10 mouse cellular contexts compared by ENCODE assay signal in the genomic region with DNA sequence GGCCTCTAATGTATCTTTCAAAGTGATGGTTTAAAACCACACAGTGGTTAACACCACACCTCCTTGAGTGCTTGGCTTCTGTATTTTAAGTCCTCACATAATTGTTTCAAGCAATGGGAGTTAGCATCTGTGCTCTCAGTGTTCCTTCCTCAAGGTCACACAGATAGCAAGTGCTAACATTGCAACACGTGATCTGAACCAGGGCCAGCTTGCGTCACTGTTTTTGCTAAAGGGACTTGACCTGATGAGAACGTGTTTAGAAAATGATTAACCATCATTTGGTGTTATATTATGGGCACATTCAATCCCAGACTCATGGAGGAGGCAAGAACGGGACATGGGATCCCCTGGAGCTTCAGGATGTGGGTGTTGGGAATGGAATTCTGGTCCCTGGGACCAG. TPM values are rescaled to one million over a fixed set of nuclear protein-coding genes. Genes with fewer than 3 reads are reported as not detected.
A peak's percentile ranks its signal among the peaks of the same experiment; 100 is the strongest.
DNase-seq lines count a peak whose midpoint lies in the region; ATAC-seq lines count a peak whose summit lies in the region.
"Had no signal": no experiment of that assay in that cellular context is flagged by ENCODE, and none has a peak within 500 bp of the region (broad histone marks: within the 10 kb centered on the region; RNA-seq: fewer than 3 reads in every experiment).

No protein-coding gene starts in this region.

- no peak overlapping the region for H3K4me3 ChIP-seq in heart, embryonic 10.5 days
- no peak overlapping the region for H3K4me3 ChIP-seq in liver, embryonic 15.5 days (replicated peaks)
- no peak overlapping the region for H3K4me3 ChIP-seq in stomach, embryonic 16.5 days (replicated peaks; ENCODE audit: low read length)
- H3K4me3 ChIP-seq in hindbrain, embryonic 13.5 days = no peak overlapping the region
- H3K4me3 ChIP-seq: hindbrain, embryonic 15.5 days; limb, embryonic 15.5 days had no signal

- peak; percentile 68 for ATAC-seq in liver, embryonic 15.5 days (ENCODE audit: insufficient read depth)
- peak; percentile 45 for ATAC-seq in stomach, embryonic 16.5 days (ENCODE audit: insufficient read depth, low FRiP score)
- no peak for ATAC-seq in hindbrain, embryonic 13.5 days (ENCODE audit: low FRiP score)

- H3K9ac ChIP-seq in liver, embryonic 15.5 days = no peak overlapping the region
- no peak overlapping the region for H3K9ac ChIP-seq in stomach, embryonic 16.5 days (ENCODE audit: low read length)
- no peak overlapping the region for H3K9ac ChIP-seq in hindbrain, embryonic 13.5 days
- H3K9ac ChIP-seq: hindbrain, embryonic 15.5 days; limb, embryonic 15.5 days had no signal

- H3K27me3 ChIP-seq in heart, embryonic 10.5 days (ENCODE audit: insufficient read depth, poor library complexity, severe bottlenecking) = 0 out of 2 replicates have a peak, but pooled peaks cover 3% of the 10 kb centered on the region
- no peaks in the 10 kb centered on the region for H3K27me3 ChIP-seq in liver, embryonic 15.5 days
- H3K27me3 ChIP-seq in stomach, embryonic 16.5 days (ENCODE audit: control insufficient read depth, insufficient read depth, low read length) = no peaks in the 10 kb centered on the region
- H3K27me3 ChIP-seq in hindbrain, embryonic 13.5 days = no peaks in the 10 kb centered on the region
- H3K27me3 ChIP-seq: hindbrain, embryonic 15.5 days; limb, embryonic 15.5 days had no signal

- H3K36me3 ChIP-seq in heart, embryonic 10.5 days = no peaks in the 10 kb centered on the region
- peaks cover 1% of the 10 kb centered on the region; the same call in 1 of the 2 replicates for H3K36me3 ChIP-seq in liver, embryonic 15.5 days (replicated peaks)
- peaks cover 3% of the 10 kb centered on the region; the same call in 1 of the 2 replicates for H3K36me3 ChIP-seq in stomach, embryonic 16.5 days (ENCODE audit: control insufficient read depth, insufficient read depth, low read length)
- no peaks in the 10 kb centered on the region for H3K36me3 ChIP-seq in hindbrain, embryonic 13.5 days
- H3K36me3 ChIP-seq: hindbrain, embryonic 15.5 days had no signal

- 52% methylated on average over 4 of the region's 4 CpGs for WGBS in heart, embryonic 10.5 days
- WGBS in liver, embryonic 15.5 days (ENCODE audit: insufficient replicate concordance) = 51% methylated on average over 4 of the region's 4 CpGs
- WGBS in stomach, embryonic 16.5 days = 51% methylated on average over 4 of the region's 4 CpGs
- WGBS in hindbrain, embryonic 13.5 days = 87% methylated on average over 4 of the region's 4 CpGs

- intact Hi-C loops in heart, postnatal 25 days (cut with DNase I) = no loop called here

- H3K4me2 ChIP-seq in liver, embryonic 15.5 days = 0 out of 2 replicates have a peak overlapping the region, but pooled peaks have one; percentile 24
- no peak overlapping the region for H3K4me2 ChIP-seq in stomach, embryonic 16.5 days (ENCODE audit: low read depth, low read length)
- H3K4me2 ChIP-seq in hindbrain, embryonic 13.5 days = no peak overlapping the region
- H3K4me2 ChIP-seq: hindbrain, embryonic 15.5 days; limb, embryonic 15.5 days had no signal

- H3K9me3 ChIP-seq in heart, embryonic 10.5 days = no peaks in the 10 kb centered on the region
- no peaks in the 10 kb centered on the region for H3K9me3 ChIP-seq in liver, embryonic 15.5 days (replicated peaks)
- H3K9me3 ChIP-seq in stomach, embryonic 16.5 days (replicated peaks; ENCODE audit: control insufficient read depth, low read length) = no peaks in the 10 kb centered on the region
- H3K9me3 ChIP-seq in hindbrain, embryonic 13.5 days = no peaks in the 10 kb centered on the region
- H3K9me3 ChIP-seq: hindbrain, embryonic 15.5 days; limb, embryonic 15.5 days had no signal

- peak; percentile 98 for DNase-seq in heart, adult 11 months
- DNase-seq in heart, embryonic 10.5 days (ENCODE audit: low spot score) = no peak
- peak; percentile 46 for DNase-seq in heart, postnatal 25 days (ENCODE audit: low spot score)
- DNase-seq in B cell, adult 2 months = no peak
- DNase-seq in urinary bladder, adult 18-20 months (ENCODE audit: low spot score in 2 of 2) = no peak

- no peak overlapping the region for H3K27ac ChIP-seq in heart, embryonic 10.5 days
- peak overlapping the region; percentile 71 for H3K27ac ChIP-seq in liver, embryonic 15.5 days (replicated peaks)
- H3K27ac ChIP-seq in stomach, embryonic 16.5 days (ENCODE audit: low read length) = no peak overlapping the region
- no peak overlapping the region for H3K27ac ChIP-seq in hindbrain, embryonic 13.5 days
- H3K27ac ChIP-seq: hindbrain, embryonic 15.5 days; limb, embryonic 15.5 days had no signal

- peaks cover 22% of the 10 kb centered on the region for H3K4me1 ChIP-seq in heart, embryonic 10.5 days
- peaks cover 58% of the 10 kb centered on the region for H3K4me1 ChIP-seq in liver, embryonic 15.5 days (replicated peaks)
- peaks cover 13% of the 10 kb centered on the region; the same call in 1 of the 2 replicates for H3K4me1 ChIP-seq in stomach, embryonic 16.5 days (ENCODE audit: control insufficient read depth, insufficient read depth, low read length)
- H3K4me1 ChIP-seq in hindbrain, embryonic 13.5 days (replicated peaks) = peaks cover 35% of the 10 kb centered on the region

RNA-seq across cellular contexts. Expression of a gene that starts 17.3 kb away (rescaled TPM):
- polyA plus RNA-seq in heart, embryonic 10.5 days (2016; fragmentation: Nextera tagmentation; extraction: Ambion mirVana) = 4.5 and 9.1 TPM in 2 replicates
- total RNA-seq in heart, postnatal 25 days (2021) = 10 to 100 TPM; 18.3 to 20.4 TPM
- polyA plus RNA-seq in liver, embryonic 15.5 days (2015; fragmentation: Nextera tagmentation; extraction: Ambion mirVana) = 5.0 and 5.5 TPM in 2 replicates
- 11.9 and 13.7 TPM in 2 replicates for polyA plus RNA-seq in stomach, embryonic 16.5 days (2015; fragmentation: Nextera tagmentation; extraction: Ambion mirVana)
- 6.2 and 6.7 TPM in 2 replicates for polyA plus RNA-seq in hindbrain, embryonic 13.5 days (2015; fragmentation: Nextera tagmentation; extraction: Ambion mirVana)

Comparison
In these comparisons a context has a peak if more than half of its experiments do, and no peak if none do; other contexts are left out.
1. DNase-seq: peak in heart, adult 11 months (single experiment) and heart, postnatal 25 days (single experiment); none in heart, embryonic 10.5 days (single experiment), B cell, adult 2 months (0 of 2) and urinary bladder, adult 18-20 months (0 of 2).